Comparison of ENCODE assay signal across 9 mouse cellular contexts in genomic region chr12:91734246-91735027, GRCm38 (mm10). TPM values are rescaled to one million over a fixed set of nuclear protein-coding genes. Genes with fewer than 3 reads are reported as not detected.
DNase-seq lines count a peak whose midpoint lies in the region; ATAC-seq lines count a peak whose summit lies in the region.
"Had no signal": no experiment of that assay in that cellular context is flagged by ENCODE, and none has a peak within 500 bp of the region (broad histone marks: within the 10 kb centered on the region; RNA-seq: fewer than 3 reads in every experiment).

No protein-coding gene starts in this region.

- no peak overlapping the region for H3K9ac ChIP-seq in heart, embryonic 13.5 days

- H3K4me1 ChIP-seq in heart, embryonic 13.5 days, result peaks cover 29% of the 10 kb centered on the region

- no peak overlapping the region for H3K4me2 ChIP-seq in heart, embryonic 13.5 days

- intact Hi-C loops in left cerebral cortex, postnatal 14 days (cut with DNase I), result no loop called here
- intact Hi-C loops in left cerebral cortex, postnatal 25 days (cut with DNase I), result no loop called here

- H3K9me3 ChIP-seq in heart, embryonic 13.5 days, result no peaks in the 10 kb centered on the region

- H3K36me3 ChIP-seq in heart, embryonic 13.5 days, result no peaks in the 10 kb centered on the region

- H3K27ac ChIP-seq in heart, embryonic 13.5 days (replicated peaks), result peak overlapping the region; percentile 13; the same call in 1 of the 2 replicates

- WGBS in heart, embryonic 13.5 days, result 43% methylated on average over 15 of the region's 15 CpGs

- no peaks in the 10 kb centered on the region for H3K27me3 ChIP-seq in heart, embryonic 13.5 days (replicated peaks)

- no peak for ATAC-seq in heart, embryonic 13.5 days (ENCODE audit: extremely low read depth, insufficient number of reproducible peaks, low FRiP score, low TSS enrichment)
- ATAC-seq in megakaryocyte progenitor cell, adult 5-6 weeks (replicated peaks; ENCODE audit: poor library complexity), result peak; percentile 76

- no peak for DNase-seq in heart, adult 18-20 months
- DNase-seq in A20 (ENCODE audit: low read depth, low spot score), result peak; percentile 70
- peak; percentile 41 for DNase-seq in kidney, adult 9 months
- no peak for DNase-seq in left cerebral cortex, postnatal 14 days (ENCODE audit: low spot score in 2 of 2)
- no peak for DNase-seq in left cerebral cortex, postnatal 25 days (ENCODE audit: low spot score in 2 of 2)
- no peak for DNase-seq in cerebellum, postnatal 36 days
- DNase-seq: right cerebral cortex, postnatal 4 days had no signal

- no peak overlapping the region for H3K4me3 ChIP-seq in heart, embryonic 13.5 days

RNA-seq across cellular contexts. Expression of gene Ston2, which starts 53.8 kb away (rescaled TPM):
- 4.0 and 4.3 TPM in 2 replicates for polyA plus RNA-seq in heart, embryonic 13.5 days (2015; fragmentation: Nextera tagmentation; extraction: Ambion mirVana)
- total RNA-seq in heart, adult 18-20 months (2021), result 1 to 10 TPM; 4.7 to 5.9 TPM
- 4.5 and 10.5 TPM in 2 replicates for total RNA-seq in megakaryocyte progenitor cell, adult 5-6 weeks (2015)
- 2.4 and 5.4 TPM in 2 replicates for total RNA-seq in megakaryocyte progenitor cell, adult 5-6 weeks (2017)
- 10 to 100 TPM; 16.7 to 17.6 TPM for total RNA-seq in left cerebral cortex, postnatal 14 days (2021)
- total RNA-seq in left cerebral cortex, postnatal 25 days (2021), result 10 to 100 TPM; 14.7 to 20.0 TPM

Comparison
In these comparisons a context has a peak if more than half of its experiments do, and no peak if none do; other contexts are left out.
1. DNase-seq: peak in A20 (single experiment) and kidney, adult 9 months (single experiment); none in heart, adult 18-20 months (0 of 2), left cerebral cortex, postnatal 14 days (0 of 2), left cerebral cortex, postnatal 25 days (0 of 2) and cerebellum, postnatal 36 days (0 of 2).